Mouse (Mus musculus): Measurements from ENCODE around the gene Ttc38. TPM values are rescaled to one million over a fixed set of nuclear protein-coding genes. Genes with fewer than 3 reads are reported as not detected.

The Ttc38 gene
- polyA plus RNA-seq, 1 experiment from 2014 or later, result 3.0 TPM

- H3K27ac ChIP-seq, result no peak overlapping the region
- no peak for DNase-seq (ENCODE audit: low spot score)
- no peaks in the 10 kb centered on the region for H3K9me3 ChIP-seq
- no peaks in the 10 kb centered on the region for H3K27me3 ChIP-seq (ENCODE audit: insufficient read depth, poor library complexity, severe bottlenecking)
- H3K36me3 ChIP-seq, result peaks cover 83% of the 10 kb centered on the region
- WGBS, result 75% methylated on average over 8 of the region's 8 CpGs
- H3K4me1 ChIP-seq (replicated peaks), result peaks cover 13% of the 10 kb centered on the region; the same call in 1 of the 2 replicates
- H3K4me3 ChIP-seq, result no peak overlapping the region
These were observed 71.7 kb downstream of the Ttc38 start for GRCm38 (mm10) chr15:85903826-85904225.

Other genes with a start within 250 kb of the Ttc38 start
- gene Wnt7b, start 249.8 kb upstream of the Ttc38 start, polyA plus RNA-seq (2016; fragmentation: Nextera tagmentation; extraction: Ambion mirVana), result 52.3 and 127 TPM in 2 replicates
- gene Ppara, start 97.3 kb upstream of the Ttc38 start, polyA plus RNA-seq (2016; fragmentation: Nextera tagmentation; extraction: Ambion mirVana), result 0.24 and 0.62 TPM in 2 replicates
- gene Cdpf1, start 20.6 kb upstream of the Ttc38 start, polyA plus RNA-seq (2016; fragmentation: Nextera tagmentation; extraction: Ambion mirVana), result 30.9 and 31.6 TPM in 2 replicates
- gene Pkdrej, start 10.6 kb upstream of the Ttc38 start, polyA plus RNA-seq (2016; fragmentation: Nextera tagmentation; extraction: Ambion mirVana), result 0.04 TPM in 1 of 2 replicates, not detected in the other
- 45.6 and 52.8 TPM in 2 replicates for gene Gtse1, start 27.4 kb downstream of the Ttc38 start, polyA plus RNA-seq (2016; fragmentation: Nextera tagmentation; extraction: Ambion mirVana)
- 36.7 and 37.6 TPM in 2 replicates for gene Trmu, start 47.0 kb downstream of the Ttc38 start, polyA plus RNA-seq (2016; fragmentation: Nextera tagmentation; extraction: Ambion mirVana)
- gene Celsr1, start 201.5 kb downstream of the Ttc38 start, polyA plus RNA-seq (2016; fragmentation: Nextera tagmentation; extraction: Ambion mirVana), result 3.4 and 3.6 TPM in 2 replicates
- gene Gramd4, start 225.4 kb downstream of the Ttc38 start, polyA plus RNA-seq (2016; fragmentation: Nextera tagmentation; extraction: Ambion mirVana), result 16.6 and 18.0 TPM in 2 replicates